Mouse (Mus musculus) ES-Bruce4 (cell line): ENCODE results near the gene Batf. TPM values are rescaled to one million over a fixed set of nuclear protein-coding genes. Genes with fewer than 3 reads are reported as not detected.

ENCODE experiments used
- H3K27ac ChIP-seq: 2 replicates; pipeline ENCODE4 v1.5.1; 2012; ENCODE audit warnings: low read length, inconsistent platforms; ENCODE audit not compliant: insufficient read depth
- H3K27me3 ChIP-seq: 2 replicates; pipeline ENCODE4 v1.6.1; 2012; ENCODE audit warnings: mild to moderate bottlenecking, low read length, inconsistent platforms; ENCODE audit not compliant: control insufficient read depth, poor library complexity, insufficient read depth, severe bottlenecking
- H3K36me3 ChIP-seq: 2 replicates; pipeline ENCODE4 v1.6.1; 2012; ENCODE audit warnings: inconsistent platforms, mild to moderate bottlenecking, low read length, moderate library complexity; ENCODE audit not compliant: control insufficient read depth, poor library complexity, insufficient read depth, severe bottlenecking
- H3K4me1 ChIP-seq: one replicate; pipeline ENCODE4 v1.8.1; 2011; ENCODE audit warnings: low read length; ENCODE audit not compliant: control insufficient read depth, insufficient read depth
- H3K4me3 ChIP-seq: 2 replicates; pipeline ENCODE4 v1.5.1; 2011; ENCODE audit warnings: low read depth, mild to moderate bottlenecking, low read length
- H3K9ac ChIP-seq: 2 replicates; pipeline ENCODE4 v1.6.1; 2012; ENCODE audit warnings: low read depth, mild to moderate bottlenecking, inconsistent platforms; ENCODE audit not compliant: poor library complexity, severe bottlenecking
- H3K9me3 ChIP-seq: replicated peaks from 2 replicates; pipeline ENCODE4 v1.6.1; 2012; ENCODE audit warnings: mild to moderate bottlenecking, low read length, inconsistent platforms; ENCODE audit not compliant: control insufficient read depth, poor library complexity, insufficient read depth, severe bottlenecking
- CTCF ChIP-seq: IDR thresholded peaks from one replicate; pipeline ENCODE4 v1.8.1; 2011; ENCODE audit warnings: low read depth, low read length
- EP300 ChIP-seq: IDR thresholded peaks from 2 replicates; pipeline ENCODE4 v1.6.1; 2011; ENCODE audit warnings: low read depth, low read length; ENCODE audit not compliant: insufficient read depth
- POLR2A ChIP-seq: IDR thresholded peaks from one replicate; pipeline ENCODE4 v1.8.1; 2011; ENCODE audit warnings: low read length; ENCODE audit not compliant: insufficient read depth
- polyA plus RNA-seq: library from polyadenylated mRNA; stranded (reverse); fragments of >200 nt; gene quantifications from 2 replicates; pipeline ENCODE4 v1.2.4, GENCODE M21; 2011; ENCODE audit warnings: low read depth; ENCODE audit not compliant: missing spikeins, insufficient read depth, insufficient read length

Gene Batf
- polyA plus RNA-seq, 1 experiment = 0.64 TPM

DNA sequence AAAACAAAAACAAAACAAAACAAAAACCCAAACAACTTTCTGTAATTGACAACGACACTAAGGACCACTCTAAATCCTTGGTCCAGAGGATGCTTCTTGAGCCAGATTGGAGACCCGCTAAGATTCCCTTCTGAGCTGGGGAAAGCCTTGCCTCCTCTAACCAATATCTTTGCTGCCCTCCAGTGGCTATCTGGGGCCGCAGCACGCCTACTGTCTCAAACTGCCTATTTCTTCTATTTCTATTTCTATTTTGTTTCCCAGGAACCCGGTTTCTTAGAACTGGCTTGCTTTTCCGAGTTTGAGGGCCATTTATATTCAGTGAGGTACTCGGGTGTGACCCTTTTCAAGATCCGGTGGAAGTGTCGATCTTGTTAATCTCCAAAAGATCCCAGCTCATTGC lies 23.6 kb upstream of the Batf start:
- Histone ChIP-seq H3K27me3 (no peaks in the 10 kb centered on the region), H3K9ac (no peak overlapping the region), H3K4me3 (no peak overlapping the region), H3K9me3 (no peaks in the 10 kb centered on the region), H3K36me3 (no peaks in the 10 kb centered on the region), H3K4me1 (peaks cover 1% of the 10 kb centered on the region), H3K27ac (no peak overlapping the region)
- TF ChIP-seq EP300 = no peak
- peak; percentile 77 for TF ChIP-seq CTCF

DNA sequence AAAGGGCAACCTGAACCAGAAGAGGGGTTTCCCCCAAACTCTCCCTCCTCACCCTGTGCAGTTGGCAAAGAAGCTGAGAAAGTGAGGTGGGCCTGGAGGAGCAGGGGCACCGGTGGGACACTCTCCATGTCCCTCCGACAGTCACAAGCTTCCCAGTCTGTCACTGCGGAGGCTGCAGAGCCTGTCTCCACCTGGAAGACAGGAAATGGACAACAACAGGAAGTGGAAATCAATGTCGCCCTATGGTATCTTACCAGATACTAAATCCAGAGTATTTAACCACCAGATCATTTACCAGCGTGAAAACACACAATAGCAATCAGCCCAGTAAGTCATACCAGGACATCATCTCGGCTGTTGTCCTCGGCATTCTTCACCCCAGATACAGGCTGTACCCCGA lies 20.4 kb upstream of the Batf start:
- no peak overlapping the region for H3K4me3 ChIP-seq
- no peaks in the 10 kb centered on the region for H3K36me3 ChIP-seq
- TF ChIP-seq POLR2A (no peak), CTCF (no peak), EP300 (no peak)
- no peak overlapping the region for H3K27ac ChIP-seq
- no peak overlapping the region for H3K9ac ChIP-seq
- no peaks in the 10 kb centered on the region for H3K9me3 ChIP-seq
- H3K4me1 ChIP-seq = peaks cover 1% of the 10 kb centered on the region
- no peaks in the 10 kb centered on the region for H3K27me3 ChIP-seq

DNA sequence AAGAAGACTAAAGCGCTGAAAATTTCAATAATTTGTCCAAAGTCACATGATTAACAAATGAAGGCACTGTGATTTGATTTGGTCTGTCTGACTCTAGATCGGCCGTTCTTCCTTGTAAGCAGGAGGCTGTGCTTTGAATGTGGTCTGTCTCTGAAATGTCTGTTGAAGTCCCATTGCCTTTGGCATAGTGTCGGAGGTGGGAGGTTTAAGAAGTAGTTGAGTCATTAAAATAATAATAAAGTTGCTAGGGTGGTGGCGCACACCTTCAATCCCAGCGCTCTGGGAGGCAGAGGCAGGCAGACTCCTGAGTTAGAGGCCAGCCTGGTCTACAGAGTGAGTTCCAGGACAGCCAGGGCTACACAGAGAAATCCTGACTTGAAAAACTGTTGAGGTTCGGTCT lies 19.4 kb upstream of the Batf start:
- H3K27me3 ChIP-seq = no peaks in the 10 kb centered on the region; the same call in 1 of the 2 replicates
- TF ChIP-seq POLR2A (no peak), EP300 (no peak), CTCF (no peak)
- no peaks in the 10 kb centered on the region for H3K9me3 ChIP-seq
- peaks cover 1% of the 10 kb centered on the region for H3K4me1 ChIP-seq
- no peaks in the 10 kb centered on the region for H3K36me3 ChIP-seq
- no peak overlapping the region for H3K4me3 ChIP-seq
- no peak overlapping the region for H3K27ac ChIP-seq
- H3K9ac ChIP-seq = no peak overlapping the region

DNA sequence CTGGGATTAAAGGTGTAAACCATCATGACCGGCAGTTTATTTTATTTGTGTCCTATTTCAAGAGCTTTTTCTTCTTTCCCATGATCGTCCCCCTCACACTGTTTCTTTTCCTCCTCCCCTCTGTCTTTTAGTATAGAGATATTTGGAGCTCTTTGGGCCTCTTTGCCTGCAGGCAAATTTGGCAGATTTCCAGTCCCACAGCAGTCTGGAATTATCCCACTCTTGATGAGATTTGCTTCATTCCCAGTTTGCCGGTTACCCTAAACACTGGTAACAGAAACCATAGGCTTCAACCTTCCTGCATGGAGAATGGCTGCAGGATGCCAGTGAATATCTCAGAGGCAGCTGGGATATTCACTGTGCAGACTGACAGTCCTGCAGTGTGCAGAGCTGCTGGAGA lies 17.8 kb upstream of the Batf start:
- no peak overlapping the region for H3K9ac ChIP-seq
- no peaks in the 10 kb centered on the region; the same call in 1 of the 2 replicates for H3K27me3 ChIP-seq
- no peak for TF ChIP-seq EP300
- no peak for TF ChIP-seq CTCF
- TF ChIP-seq POLR2A = no peak
- H3K27ac ChIP-seq = no peak overlapping the region
- H3K4me3 ChIP-seq = no peak overlapping the region
- no peaks in the 10 kb centered on the region for H3K36me3 ChIP-seq
- no peaks in the 10 kb centered on the region for H3K9me3 ChIP-seq
- peaks cover 1% of the 10 kb centered on the region for H3K4me1 ChIP-seq

DNA sequence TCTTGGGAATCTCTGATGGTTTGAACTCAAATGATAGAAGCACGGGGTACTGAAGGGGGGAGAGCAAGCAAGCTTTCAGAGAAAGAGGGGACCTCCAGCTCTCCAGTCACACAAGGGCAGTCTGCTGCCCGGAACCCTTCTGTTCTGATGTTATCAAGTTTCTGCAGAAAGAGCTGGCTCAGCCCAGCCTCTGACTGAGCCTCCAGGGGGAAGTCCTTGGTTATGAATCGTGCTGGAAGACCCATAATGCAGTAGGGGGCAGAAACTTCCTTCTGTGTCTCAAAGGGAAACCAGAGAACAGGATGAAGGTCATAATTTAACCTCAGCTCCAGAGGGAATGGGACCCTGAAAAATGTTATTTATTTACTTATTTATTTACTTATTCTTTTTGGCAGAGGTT lies 16.4 kb upstream of the Batf start:
- TF ChIP-seq EP300 (no peak), POLR2A (no peak), CTCF (no peak)
- Histone ChIP-seq H3K4me1 (peaks cover 1% of the 10 kb centered on the region), H3K9ac (no peak overlapping the region)

DNA sequence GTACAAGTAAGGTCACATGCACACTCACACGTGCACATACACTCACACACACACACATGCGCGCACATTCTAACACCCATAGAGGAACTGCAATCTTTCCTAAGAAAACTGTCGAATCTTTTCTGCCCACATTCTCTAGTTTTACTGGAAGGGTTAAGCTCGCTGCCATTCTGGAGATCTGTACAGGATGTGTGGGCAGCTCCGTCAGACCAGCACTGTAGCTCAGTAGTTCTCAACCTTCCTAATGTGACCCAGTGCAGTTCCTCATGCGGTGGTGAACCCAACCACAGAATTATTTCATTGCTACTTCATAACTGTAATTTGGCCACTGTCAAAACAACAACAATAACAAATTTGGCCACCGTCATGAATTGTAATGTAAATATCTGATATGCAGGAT lies 12.6 kb upstream of the Batf start:
- Histone ChIP-seq H3K27ac (no peak overlapping the region), H3K9me3 (no peaks in the 10 kb centered on the region), H3K4me3 (no peak overlapping the region), H3K36me3 (no peaks in the 10 kb centered on the region), H3K27me3 (no peaks in the 10 kb centered on the region; the same call in 1 of the 2 replicates), H3K4me1 (no peaks in the 10 kb centered on the region), H3K9ac (no peak overlapping the region)
- TF ChIP-seq EP300 (no peak), CTCF (no peak), POLR2A (no peak)

More for the DNA sequence above, 16.4 kb upstream of the Batf start:
- Histone ChIP-seq H3K4me3 (no peak overlapping the region), H3K27me3 (no peaks in the 10 kb centered on the region; the same call in 1 of the 2 replicates), H3K9me3 (no peaks in the 10 kb centered on the region), H3K36me3 (no peaks in the 10 kb centered on the region), H3K27ac (no peak overlapping the region)
